Mouse (Mus musculus): ENCODE results near the gene Raver1. TPM values are rescaled to one million over a fixed set of nuclear protein-coding genes. Genes with fewer than 3 reads are reported as not detected.

Raver1 gene
- polyA plus RNA-seq, 1 experiment, result not detected

GRCm38 (mm10) chr9:21114190-21114589 lies 22.4 kb upstream of the Raver1 start:
- no peak overlapping the region for H3K4me3 ChIP-seq (ENCODE audit: insufficient read depth, low read depth, low read length)
- no peak overlapping the region for H3K27ac ChIP-seq (ENCODE audit: insufficient read depth, low read depth, low read length)
- WGBS, result 91% methylated on average over 7 of the region's 7 CpGs
- no peak for TF ChIP-seq CTCF (IDR thresholded peaks at IDR 0.05; ENCODE audit: insufficient read depth, low read depth, low read length)
- no peak for TF ChIP-seq POLR2A (IDR thresholded peaks at IDR 0.05; ENCODE audit: insufficient read depth, low read depth, low read length)
- peaks cover 6% of the 10 kb centered on the region; the same call in 1 of the 2 replicates for H3K4me1 ChIP-seq (ENCODE audit: control insufficient read depth, insufficient read depth, low read length)

- 89% methylated on average over 6 of the region's 6 CpGs for WGBS
- Histone ChIP-seq H3K27ac (ENCODE audit: insufficient read depth, low read depth, low read length) (no peak overlapping the region), H3K4me3 (ENCODE audit: insufficient read depth, low read depth, low read length) (no peak overlapping the region), H3K4me1 (ENCODE audit: control insufficient read depth, insufficient read depth, low read length) (peaks cover 6% of the 10 kb centered on the region; the same call in 1 of the 2 replicates)
- no peak for TF ChIP-seq POLR2A (IDR thresholded peaks at IDR 0.05; ENCODE audit: insufficient read depth, low read depth, low read length)
- TF ChIP-seq CTCF (IDR thresholded peaks at IDR 0.05; ENCODE audit: insufficient read depth, low read depth, low read length), result no peak
These were observed 21.9 kb upstream of the Raver1 start for GRCm38 (mm10) chr9:21113751-21114150.

GRCm38 (mm10) chr9:21107607-21108237 lies 15.9 kb upstream of the Raver1 start:
- TF ChIP-seq POLR2A (IDR thresholded peaks at IDR 0.05; ENCODE audit: insufficient read depth, low read depth, low read length) (no peak), CTCF (IDR thresholded peaks at IDR 0.05; ENCODE audit: insufficient read depth, low read depth, low read length) (no peak)
- WGBS, result 56% methylated on average over 23 of the region's 23 CpGs
- Histone ChIP-seq H3K4me3 (ENCODE audit: insufficient read depth, low read depth, low read length) (no peak overlapping the region), H3K4me1 (ENCODE audit: control insufficient read depth, insufficient read depth, low read length) (peaks cover 6% of the 10 kb centered on the region; the same call in 1 of the 2 replicates), H3K27ac (ENCODE audit: insufficient read depth, low read depth, low read length) (no peak overlapping the region)

GRCm38 (mm10) chr9:21105760-21106564 lies 14.2 kb upstream of the Raver1 start:
- Histone ChIP-seq H3K27ac (ENCODE audit: insufficient read depth, low read depth, low read length) (no peak overlapping the region), H3K4me1 (ENCODE audit: control insufficient read depth, insufficient read depth, low read length) (peaks cover 6% of the 10 kb centered on the region; the same call in 1 of the 2 replicates), H3K4me3 (ENCODE audit: insufficient read depth, low read depth, low read length) (no peak overlapping the region)
- 85% methylated on average over 5 of the region's 5 CpGs for WGBS
- TF ChIP-seq CTCF (IDR thresholded peaks at IDR 0.05; ENCODE audit: insufficient read depth, low read depth, low read length) (no peak), POLR2A (IDR thresholded peaks at IDR 0.05; ENCODE audit: insufficient read depth, low read depth, low read length) (no peak)

- no peak overlapping the region for H3K4me3 ChIP-seq (ENCODE audit: insufficient read depth, low read depth, low read length)
- no peak for TF ChIP-seq POLR2A (IDR thresholded peaks at IDR 0.05; ENCODE audit: insufficient read depth, low read depth, low read length)
- TF ChIP-seq CTCF (IDR thresholded peaks at IDR 0.05; ENCODE audit: insufficient read depth, low read depth, low read length), result no peak
- H3K27ac ChIP-seq (ENCODE audit: insufficient read depth, low read depth, low read length), result no peak overlapping the region
- 87% methylated on average over 6 of the region's 6 CpGs for WGBS
- peaks cover 5% of the 10 kb centered on the region; the same call in 1 of the 2 replicates for H3K4me1 ChIP-seq (ENCODE audit: control insufficient read depth, insufficient read depth, low read length)
These were observed 13.0 kb upstream of the Raver1 start for GRCm38 (mm10) chr9:21104814-21105213.

GRCm38 (mm10) chr9:21102076-21102475 lies 10.3 kb upstream of the Raver1 start:
- TF ChIP-seq POLR2A (IDR thresholded peaks at IDR 0.05; ENCODE audit: insufficient read depth, low read depth, low read length), result no peak
- TF ChIP-seq CTCF (IDR thresholded peaks at IDR 0.05; ENCODE audit: insufficient read depth, low read depth, low read length), result no peak
- no peak overlapping the region for H3K4me3 ChIP-seq (ENCODE audit: insufficient read depth, low read depth, low read length)
- H3K4me1 ChIP-seq (ENCODE audit: control insufficient read depth, insufficient read depth, low read length), result peaks cover 7% of the 10 kb centered on the region; the same call in 1 of the 2 replicates
- no peak overlapping the region for H3K27ac ChIP-seq (ENCODE audit: insufficient read depth, low read depth, low read length)
- 96% methylated on average over 2 of the region's 2 CpGs for WGBS

GRCm38 (mm10) chr9:21100447-21101161 lies 8.8 kb upstream of the Raver1 start:
- Histone ChIP-seq H3K4me1 (ENCODE audit: control insufficient read depth, insufficient read depth, low read length) (peaks cover 7% of the 10 kb centered on the region; the same call in 1 of the 2 replicates), H3K4me3 (ENCODE audit: insufficient read depth, low read depth, low read length) (no peak overlapping the region), H3K27ac (ENCODE audit: insufficient read depth, low read depth, low read length) (no peak overlapping the region)
- TF ChIP-seq POLR2A (IDR thresholded peaks at IDR 0.05; ENCODE audit: insufficient read depth, low read depth, low read length) (no peak), CTCF (IDR thresholded peaks at IDR 0.05; ENCODE audit: insufficient read depth, low read depth, low read length) (no peak)
- WGBS, result 54% methylated on average over 15 of the region's 15 CpGs

- 52% methylated on average over 8 of the region's 8 CpGs for WGBS
- TF ChIP-seq CTCF (IDR thresholded peaks at IDR 0.05; ENCODE audit: insufficient read depth, low read depth, low read length) (no peak), POLR2A (IDR thresholded peaks at IDR 0.05; ENCODE audit: insufficient read depth, low read depth, low read length) (no peak)
- no peak overlapping the region for H3K4me3 ChIP-seq (ENCODE audit: insufficient read depth, low read depth, low read length)
These were observed 6.0 kb upstream of the Raver1 start for GRCm38 (mm10) chr9:21097793-21098192.

More at GRCm38 (mm10) chr9:21097793-21098192, 6.0 kb upstream of the Raver1 start:
- Histone ChIP-seq H3K27ac (ENCODE audit: insufficient read depth, low read depth, low read length) (no peak overlapping the region), H3K4me1 (ENCODE audit: control insufficient read depth, insufficient read depth, low read length) (peaks cover 7% of the 10 kb centered on the region; the same call in 1 of the 2 replicates)
